Mouse (Mus musculus) cerebellum, adult 2 months (tissue): ENCODE measurements around the gene Hormad2. TPM values are rescaled to one million over a fixed set of nuclear protein-coding genes. Genes with fewer than 3 reads are reported as not detected.

Experiments
- DNase-seq, 2 experiments: peaks; one replicate each; pipeline ENCODE4 v3.0.0; 2021
- H3K27ac ChIP-seq: fragments of 200-500 bp; 2 replicates; pipeline ENCODE4 v1.5.1; 2012; ENCODE audit warnings: low read length, control low read depth, inconsistent platforms; ENCODE audit not compliant: insufficient read depth
- H3K27me3 ChIP-seq: fragments of 200-500 bp; 2 replicates; pipeline ENCODE4 v1.6.1; 2012; ENCODE audit warnings: inconsistent platforms, mild to moderate bottlenecking, low read length, moderate library complexity; ENCODE audit not compliant: control insufficient read depth, insufficient read depth
- H3K4me1 ChIP-seq: fragments of 200-500 bp; 2 replicates; pipeline ENCODE4 v1.6.1; 2011; ENCODE audit warnings: low read length; ENCODE audit not compliant: control insufficient read depth, insufficient read depth
- H3K4me3 ChIP-seq: fragments of 200-500 bp; replicated peaks from 2 replicates; pipeline ENCODE3; 2011; ENCODE audit warnings: mild to moderate bottlenecking, low read depth, low read length, control low read depth; ENCODE audit not compliant: insufficient read depth
- CTCF ChIP-seq: fragments of 200-500 bp; IDR thresholded peaks from 2 replicates; pipeline ENCODE4 v1.5.1; 2011; ENCODE audit warnings: low read depth, mild to moderate bottlenecking, control low read depth, low read length, moderate library complexity, borderline replicate concordance; ENCODE audit not compliant: insufficient read depth
- POLR2A ChIP-seq: fragments of 200-500 bp; IDR thresholded peaks from 2 replicates; pipeline ENCODE4 v1.6.1; 2011; ENCODE audit warnings: low read length, control low read depth, borderline replicate concordance; ENCODE audit not compliant: insufficient read depth
- WGBS: fragments of 180-500 bp; shearing (Covaris S2); methylation state at CpG from one replicate; pipeline ENCODE4 v1.1.7; 2018; 5-methylcytosine and 5-hydroxymethylcytosine counted together
- polyA plus RNA-seq: library from polyadenylated mRNA; depleted of rRNA; stranded (reverse); fragments of >200 nt; gene quantifications from 2 replicates; pipeline ENCODE4 v1.2.3, GENCODE M21; 2012

Gene Hormad2
- polyA plus RNA-seq, 1 experiment = 0.05 TPM

- 66% methylated on average over 7 of the region's 7 CpGs for WGBS
- Histone ChIP-seq H3K4me3 (no peak overlapping the region), H3K4me1 (peaks cover 15% of the 10 kb centered on the region), H3K27ac (no peak overlapping the region), H3K27me3 (no peaks in the 10 kb centered on the region)
- no peak for TF ChIP-seq CTCF
- no peak for TF ChIP-seq POLR2A
- no peak for DNase-seq
These were observed 31.7 kb upstream of the Hormad2 start for GRCm38 (mm10) chr11:4472464-4473179.

- WGBS = 62% methylated on average over 5 of the region's 5 CpGs
- Histone ChIP-seq H3K27me3 (no peaks in the 10 kb centered on the region), H3K4me1 (peaks cover 8% of the 10 kb centered on the region), H3K27ac (no peak overlapping the region), H3K4me3 (no peak overlapping the region)
- TF ChIP-seq CTCF = no peak
- no peak for TF ChIP-seq POLR2A
- no peak for DNase-seq
These were observed 30.8 kb upstream of the Hormad2 start for GRCm38 (mm10) chr11:4471734-4472133.

GRCm38 (mm10) chr11:4471251-4471650 lies 30.3 kb upstream of the Hormad2 start:
- DNase-seq = no peak
- H3K27me3 ChIP-seq = no peaks in the 10 kb centered on the region
- no peak overlapping the region for H3K4me3 ChIP-seq
- H3K27ac ChIP-seq = no peak overlapping the region
- TF ChIP-seq CTCF = no peak
- no peak for TF ChIP-seq POLR2A
- peaks cover 4% of the 10 kb centered on the region for H3K4me1 ChIP-seq

- Histone ChIP-seq H3K27ac (no peak overlapping the region), H3K4me3 (no peak overlapping the region), H3K27me3 (no peaks in the 10 kb centered on the region), H3K4me1 (no peaks in the 10 kb centered on the region)
- TF ChIP-seq POLR2A = no peak
- no peak for TF ChIP-seq CTCF
- 71% methylated on average over 5 of the region's 5 CpGs for WGBS
- DNase-seq = no peak
These were observed 28.2 kb upstream of the Hormad2 start for GRCm38 (mm10) chr11:4469091-4469490.

GRCm38 (mm10) chr11:4467436-4467835 lies 26.5 kb upstream of the Hormad2 start:
- H3K27me3 ChIP-seq = no peaks in the 10 kb centered on the region
- no peak overlapping the region for H3K27ac ChIP-seq
- 93% methylated on average over 1 of the region's 1 CpGs for WGBS
- no peaks in the 10 kb centered on the region for H3K4me1 ChIP-seq
- no peak for DNase-seq
- TF ChIP-seq CTCF (no peak), POLR2A (no peak)
- H3K4me3 ChIP-seq = no peak overlapping the region

- H3K27ac ChIP-seq = no peak overlapping the region
- no peak for DNase-seq
- no peaks in the 10 kb centered on the region for H3K4me1 ChIP-seq
- no peak overlapping the region for H3K4me3 ChIP-seq
- no peak for TF ChIP-seq CTCF
- no peak for TF ChIP-seq POLR2A
- 64% methylated on average over 4 of the region's 4 CpGs for WGBS
- H3K27me3 ChIP-seq = no peaks in the 10 kb centered on the region
These were observed 25.3 kb upstream of the Hormad2 start for GRCm38 (mm10) chr11:4466191-4466590.

GRCm38 (mm10) chr11:4464616-4465015 lies 23.7 kb upstream of the Hormad2 start:
- DNase-seq = no peak
- no peaks in the 10 kb centered on the region for H3K27me3 ChIP-seq
- H3K27ac ChIP-seq = no peak overlapping the region
- TF ChIP-seq CTCF (no peak), POLR2A (no peak)
- WGBS = 92% methylated on average over 4 of the region's 4 CpGs
- H3K4me1 ChIP-seq = no peaks in the 10 kb centered on the region
- H3K4me3 ChIP-seq = no peak overlapping the region

- Histone ChIP-seq H3K4me1 (no peaks in the 10 kb centered on the region), H3K4me3 (no peak overlapping the region), H3K27ac (no peak overlapping the region), H3K27me3 (no peaks in the 10 kb centered on the region)
- 91% methylated on average over 1 of the region's 1 CpGs for WGBS
- no peak for DNase-seq
- TF ChIP-seq CTCF = no peak
- no peak for TF ChIP-seq POLR2A
These were observed 23.3 kb upstream of the Hormad2 start for GRCm38 (mm10) chr11:4464186-4464585.

- Histone ChIP-seq H3K4me1 (no peaks in the 10 kb centered on the region), H3K4me3 (no peak overlapping the region), H3K27ac (no peak overlapping the region), H3K27me3 (no peaks in the 10 kb centered on the region)
- WGBS = 50% methylated on average over 2 of the region's 2 CpGs
- TF ChIP-seq POLR2A (no peak), CTCF (no peak)
- no peak for DNase-seq
These were observed 22.0 kb upstream of the Hormad2 start for GRCm38 (mm10) chr11:4462868-4463267.
